Mouse (Mus musculus): Measurements from ENCODE around the gene Cactin.

GRCm38 (mm10) chr10:81294442-81294841 is 26.5 kb upstream of the Cactin start:
- TF ChIP-seq CTCF (conservative IDR thresholded peaks at IDR 0.05; ENCODE audit: insufficient read depth, insufficient read length, low read depth, low read length) (no peak), POLR2A (IDR thresholded peaks at IDR 0.05; ENCODE audit: low read depth, low read length) (no peak)

Data from kidney, adult 2 months (tissue).